Mouse (Mus musculus) retina, postnatal 7 days (tissue): ENCODE measurements at regions not wholly inside any gene's neighbourhood (a gene's known extent, or its start where the extent isn't known, plus 50 kb on each side); places are given as distances from the start of the nearest gene placed in this dataset.

Experiments used
- DNase-seq: peaks from one replicate; pipeline ENCODE4 v3.0.0-alpha.2; 2012; ENCODE audit warnings: low read depth, low spot score

DNA sequence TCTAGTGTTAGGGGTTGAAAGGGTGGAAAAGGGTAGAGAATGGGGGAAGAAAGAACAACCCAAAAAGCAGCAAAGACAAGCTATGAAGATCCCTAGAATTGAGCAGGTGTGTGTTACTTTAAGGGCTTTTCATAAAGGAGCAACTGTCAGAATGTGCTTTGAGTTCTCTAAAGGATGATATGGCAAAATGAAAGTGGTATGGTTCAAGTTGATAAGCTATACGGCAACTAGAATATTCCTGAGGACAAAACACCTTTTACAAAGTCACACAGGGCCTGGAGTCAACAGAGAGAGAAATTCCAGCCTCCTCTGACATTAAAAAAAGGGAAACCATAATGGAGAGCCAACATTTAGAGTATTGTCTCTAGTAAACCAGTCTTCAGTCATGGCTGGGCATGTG is 320.6 kb upstream of the Pard3b start:
- DNase-seq = no peak

GRCm38 (mm10) chr1:61321513-61322145 is 317.0 kb upstream of the Pard3b start:
- no peak for DNase-seq

- no peak for DNase-seq
Observed at GRCm38 (mm10) chr1:61331456-61331855, 307.2 kb upstream of the Pard3b start.

- DNase-seq = no peak
Observed at GRCm38 (mm10) chr1:61331906-61332305, 306.7 kb upstream of the Pard3b start.

DNA sequence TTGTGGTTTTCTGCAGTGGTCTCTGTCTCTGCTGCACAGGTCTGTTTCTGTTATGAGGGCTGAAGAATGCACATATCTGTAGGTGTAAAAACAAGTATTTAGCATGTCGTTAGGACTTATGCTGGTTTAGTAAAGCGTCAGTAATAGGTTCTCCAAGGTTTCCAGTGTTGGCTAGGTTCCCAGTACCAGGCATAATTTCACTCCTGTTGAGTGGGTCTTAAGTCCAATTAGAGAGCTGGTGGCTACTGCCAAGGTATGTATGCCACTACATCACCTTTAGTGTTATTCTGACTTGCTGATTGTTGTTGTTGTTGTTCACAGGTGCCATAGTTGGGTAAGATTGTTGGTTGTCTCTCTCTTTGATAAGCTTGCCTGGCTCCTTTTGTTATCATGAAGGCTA is 302.3 kb upstream of the Pard3b start:
- no peak for DNase-seq

GRCm38 (mm10) chr1:61352921-61353320 is 285.7 kb upstream of the Pard3b start:
- DNase-seq = no peak

DNA sequence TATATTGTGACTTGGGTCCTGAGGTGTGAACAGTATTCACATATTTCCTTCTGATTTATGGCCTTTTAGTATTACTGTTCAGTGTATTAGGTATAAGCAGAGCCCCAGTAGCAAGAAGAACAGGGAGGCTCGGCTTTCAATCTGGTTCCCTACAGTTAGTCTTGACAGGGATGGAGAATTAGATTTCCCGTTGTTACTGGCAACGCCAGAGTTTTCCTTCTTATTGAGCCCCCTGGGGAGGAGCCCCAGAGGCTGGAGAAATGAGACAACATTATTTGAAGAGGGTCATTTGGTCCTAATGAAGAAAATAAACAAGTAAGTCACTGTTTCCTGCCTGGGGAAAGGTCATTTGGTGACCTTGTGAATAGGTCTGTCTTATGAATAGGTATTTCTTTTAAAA is 285.1 kb upstream of the Pard3b start:
- DNase-seq = no peak

DNA sequence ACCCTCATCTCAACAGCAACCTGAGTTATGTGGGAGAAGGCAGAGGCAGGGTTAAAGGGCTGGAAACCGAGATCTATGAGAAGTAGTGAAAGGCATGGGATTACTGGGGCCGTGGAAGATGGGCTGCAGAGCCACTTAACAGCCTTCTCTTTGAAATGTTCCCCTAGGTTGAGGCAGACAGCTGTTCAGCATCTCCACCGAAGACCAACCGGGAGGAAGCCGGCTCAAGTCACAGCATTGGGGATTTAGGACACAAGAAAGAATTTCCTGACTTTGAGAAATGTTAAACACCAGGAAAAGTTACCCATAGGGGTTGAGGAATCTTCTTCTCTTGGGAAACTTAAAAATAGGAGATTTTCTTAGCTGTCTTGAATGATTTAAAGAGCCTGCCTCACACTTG is 283.4 kb upstream of the Pard3b start:
- DNase-seq = no peak

DNA sequence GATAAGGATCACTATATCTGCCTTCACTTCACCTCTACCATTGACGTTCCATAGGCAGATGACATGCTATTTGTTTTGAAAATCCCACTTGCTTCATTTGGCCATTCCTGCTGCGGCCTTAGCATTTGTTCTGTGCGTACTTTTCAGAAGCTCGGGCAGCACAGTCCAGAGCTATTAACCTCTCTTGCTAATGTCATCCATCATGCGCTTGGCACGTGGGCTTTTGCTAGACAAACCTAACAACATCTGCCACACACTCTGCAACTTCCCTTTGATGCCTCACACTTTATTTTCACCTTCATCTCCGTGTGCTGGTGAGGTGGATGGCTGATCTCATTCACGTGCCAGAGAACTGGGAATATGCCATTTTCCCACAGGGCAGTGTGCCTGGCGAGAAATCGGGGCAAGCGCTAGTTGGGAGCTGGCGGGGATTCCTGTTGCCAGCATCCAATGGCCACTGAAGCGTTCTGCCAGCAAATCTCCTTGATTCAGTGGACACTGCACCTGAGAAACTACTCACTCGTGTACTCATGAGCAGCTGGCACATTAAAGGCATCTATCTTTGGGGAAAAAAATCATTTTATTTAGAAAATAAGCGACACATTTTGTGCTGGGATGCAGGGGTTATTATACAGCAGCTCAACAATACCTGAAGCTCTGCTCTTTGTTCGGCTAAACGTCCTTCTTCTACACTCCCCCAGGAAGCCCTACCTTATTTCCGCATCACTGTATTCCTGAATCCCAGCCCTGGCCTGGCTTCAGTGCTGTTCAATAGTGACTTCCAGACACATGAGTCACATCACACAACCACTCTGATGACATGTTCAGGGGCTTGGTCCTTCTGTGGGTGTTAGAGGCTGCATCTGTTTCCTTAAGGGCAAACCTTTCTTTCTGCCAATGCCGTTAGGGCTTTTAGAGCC is 279.4 kb upstream of the Pard3b start:
- no peak for DNase-seq

GRCm38 (mm10) chr1:61372581-61372980 is 266.0 kb upstream of the Pard3b start:
- DNase-seq = no peak

GRCm38 (mm10) chr1:61373661-61374491 is 264.7 kb upstream of the Pard3b start:
- no peak for DNase-seq

DNA sequence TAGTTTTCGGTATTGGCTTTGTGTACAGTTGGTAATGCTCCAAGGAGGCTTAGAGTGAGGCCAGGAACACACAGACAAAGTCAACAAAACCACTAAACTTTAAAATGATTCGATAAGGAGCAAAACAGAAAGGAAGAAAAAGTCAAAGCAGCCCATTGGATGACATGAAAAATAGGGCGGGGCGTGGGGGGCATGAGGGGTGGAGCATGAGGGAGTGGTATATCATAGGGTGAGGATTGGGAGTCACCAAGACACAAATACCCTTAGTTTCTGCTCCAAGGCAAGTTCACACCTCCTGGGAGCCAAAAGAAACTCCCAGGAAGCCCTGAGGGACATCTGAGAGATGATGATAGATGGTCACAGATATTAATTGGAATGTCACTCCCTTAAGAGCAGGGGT is 262.2 kb upstream of the Pard3b start:
- DNase-seq = no peak

GRCm38 (mm10) chr1:61377070-61377469 is 261.6 kb upstream of the Pard3b start:
- DNase-seq = peak; percentile 70

DNA sequence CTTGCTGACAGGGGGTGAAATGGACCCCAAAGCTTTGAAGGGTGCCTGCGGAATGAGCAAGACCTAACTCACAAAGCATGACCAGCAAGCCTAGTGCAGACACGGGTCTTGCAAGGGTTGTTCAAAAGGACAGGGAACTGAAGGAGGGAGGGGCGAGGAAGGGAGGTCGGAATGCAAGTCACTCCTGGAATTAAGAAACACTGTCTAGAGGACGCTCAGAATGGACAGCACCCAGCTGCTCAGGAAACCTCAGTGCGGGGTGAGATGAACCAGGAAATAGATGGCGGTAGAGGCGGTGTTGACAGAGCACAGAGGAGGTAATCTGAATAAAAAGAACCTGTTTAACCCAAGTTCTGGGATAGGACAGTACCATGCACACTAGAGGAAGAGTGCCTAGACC is 260.4 kb upstream of the Pard3b start:
- DNase-seq = no peak

DNA sequence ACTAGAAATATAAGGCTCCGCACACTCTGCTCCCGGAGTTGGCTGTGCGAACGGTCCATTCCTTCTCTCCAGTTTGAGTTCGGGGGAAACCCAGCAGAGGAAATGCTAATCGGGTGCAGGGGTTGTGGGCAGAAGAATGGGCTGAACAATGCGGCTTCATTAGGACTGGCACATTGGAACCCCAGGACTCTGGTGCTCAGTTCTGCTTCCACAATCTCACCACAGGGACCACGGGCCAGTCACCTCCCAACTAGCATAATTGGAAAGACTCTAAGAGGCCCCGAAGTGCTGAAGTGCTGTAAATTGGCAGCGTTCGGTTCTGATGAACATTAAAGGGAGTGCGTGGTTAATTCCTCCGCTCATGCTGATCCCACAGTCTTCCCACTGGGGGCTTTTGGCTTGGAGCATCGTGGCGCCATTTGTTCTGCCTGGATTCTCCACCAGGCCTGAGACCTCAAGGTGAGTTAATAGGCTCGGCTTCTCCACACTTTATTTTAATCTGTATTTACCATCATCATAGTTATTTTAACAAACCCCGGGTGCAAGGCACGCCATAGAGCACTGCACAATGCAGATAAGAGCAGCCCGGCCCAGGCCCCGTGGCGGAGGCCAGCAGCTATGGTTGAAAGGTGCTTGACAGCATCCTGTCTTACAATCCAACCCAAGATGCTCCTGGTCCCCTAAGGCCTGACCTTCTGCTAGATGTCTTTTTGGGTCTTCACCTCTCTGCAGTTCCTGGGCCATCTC is 258.7 kb upstream of the Pard3b start:
- no peak for DNase-seq

DNA sequence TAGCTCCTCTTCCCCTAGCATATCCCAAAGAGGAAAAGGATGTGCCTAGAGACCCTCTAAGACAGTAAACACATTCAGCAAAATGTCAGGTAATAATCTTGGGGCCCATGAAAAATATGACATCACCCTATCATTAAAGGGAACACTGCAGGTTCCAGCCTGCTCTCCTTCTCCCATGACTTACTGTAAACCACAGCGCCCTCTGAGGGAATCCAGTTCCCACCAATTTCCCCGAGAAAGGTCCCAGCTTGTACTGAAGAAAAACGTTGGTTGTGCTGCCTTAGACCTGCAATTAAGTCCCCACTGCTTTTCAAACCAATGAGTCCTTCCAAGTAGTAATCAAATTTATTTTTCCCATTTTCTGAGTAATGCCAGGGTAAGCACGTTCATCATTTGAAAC is 251.0 kb upstream of the Pard3b start:
- no peak for DNase-seq

DNA sequence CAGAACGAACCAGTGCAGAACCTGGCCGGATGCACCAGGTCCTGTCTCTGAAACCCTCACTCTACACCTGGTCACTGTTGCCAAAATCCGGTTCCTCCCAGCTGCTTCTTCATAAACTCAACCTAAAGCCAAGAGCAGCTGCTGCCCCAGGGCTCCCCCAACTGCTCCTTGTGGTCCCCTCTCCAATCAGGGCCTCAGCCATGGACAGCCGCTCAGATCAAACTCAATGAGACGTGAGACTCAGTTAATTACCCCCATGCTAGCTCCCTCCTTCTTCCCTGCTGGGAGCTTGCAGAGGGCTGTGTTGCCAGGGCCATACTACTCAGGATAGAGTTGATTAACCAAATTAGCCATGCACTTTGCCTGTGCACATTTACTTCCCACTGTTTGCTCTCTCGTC is 240.8 kb upstream of the Pard3b start:
- DNase-seq = no peak

- DNase-seq = no peak
Observed at GRCm38 (mm10) chr1:61402339-61402738, 236.3 kb upstream of the Pard3b start.

GRCm38 (mm10) chr1:61407201-61407600 is 231.4 kb upstream of the Pard3b start:
- DNase-seq = no peak

- DNase-seq = peak; percentile 17
Observed at GRCm38 (mm10) chr1:61414772-61415171, 223.9 kb upstream of the Pard3b start.

DNA sequence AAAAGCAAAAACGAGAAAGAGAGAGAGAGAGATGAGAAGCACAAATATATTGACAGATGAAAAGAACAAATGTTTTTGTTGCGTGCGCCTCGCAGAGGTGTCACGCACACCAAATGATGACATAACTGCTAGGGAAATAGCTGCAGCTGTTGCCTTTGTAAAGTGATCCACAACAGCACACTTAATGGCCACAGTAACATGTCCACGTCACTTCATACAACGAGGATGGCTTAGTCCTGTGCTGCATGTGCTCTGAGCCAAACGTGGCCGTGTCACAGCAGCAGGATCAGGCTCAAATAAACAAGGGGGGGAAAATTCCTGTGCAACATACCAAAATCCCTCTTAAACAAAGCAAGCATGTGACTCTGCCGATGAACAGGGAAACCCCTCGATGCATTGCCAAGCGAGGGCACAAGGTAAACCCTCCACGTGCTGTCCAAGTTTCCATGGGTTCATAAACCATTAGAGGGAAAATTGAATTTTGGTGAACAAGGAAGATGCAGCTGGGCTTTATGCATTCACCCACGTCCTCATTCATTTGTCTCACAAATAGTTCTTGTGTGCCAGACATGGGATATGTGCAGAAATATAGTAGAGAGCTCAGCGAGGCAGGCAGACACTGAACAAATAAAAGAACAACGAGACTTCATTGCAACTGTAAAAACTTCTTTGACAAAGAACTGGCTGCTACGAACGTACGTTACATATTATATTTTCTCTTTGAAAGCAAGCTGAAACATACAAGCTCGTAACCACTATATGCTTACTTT is 223.0 kb upstream of the Pard3b start:
- DNase-seq = no peak
